Mouse (Mus musculus) testis, adult 2 months (tissue): ENCODE measurements at regions not wholly inside any gene's neighbourhood (a gene's known extent, or its start where the extent isn't known, plus 50 kb on each side); places are given as distances from the start of the nearest gene placed in this dataset.

Source experiments
- CTCF ChIP-seq: fragments of 200-500 bp; IDR thresholded peaks from 2 replicates; pipeline ENCODE4 v1.5.1; 2012; ENCODE audit warnings: low read depth, mild to moderate bottlenecking, inconsistent platforms, low read length, moderate library complexity; ENCODE audit not compliant: control insufficient read depth, insufficient read depth, insufficient replicate concordance
- POLR2A ChIP-seq: fragments of 200-500 bp; IDR thresholded peaks from 2 replicates; pipeline ENCODE4 v1.6.1; 2012; ENCODE audit warnings: low read depth, mild to moderate bottlenecking, inconsistent platforms, low read length, moderate library complexity; ENCODE audit not compliant: control insufficient read depth

GRCm38 (mm10) chrX:99552778-99553177 is 81.7 kb upstream of the Pja1 start:
- TF ChIP-seq CTCF (no peak), POLR2A (no peak)
